Mouse (Mus musculus): ENCODE measurements around the gene Slc29a2.

- TF ChIP-seq CTCF (IDR thresholded peaks at IDR 0.05; ENCODE audit: insufficient read depth, low read depth, low read length) (no peak), POLR2A (IDR thresholded peaks at IDR 0.05; ENCODE audit: insufficient read depth, low read depth, low read length) (no peak)
Measured at GRCm38 (mm10) chr19:5004925-5005324, 18.7 kb upstream of the Slc29a2 start.
